Mouse (Mus musculus) embryo, embryonic 10 days (tissue): ENCODE results near the gene Dnah2.
"Not testable (repeated sequence)": the region's sequence is repeated elsewhere in the genome, so short reads cannot be mapped to it uniquely, and the experiment has no call there.

ENCODE experiments used
- DNase-seq: peaks from one replicate; pipeline ENCODE4 v3.0.0-alpha.2; 2015; ENCODE audit warnings: low spot score

Gene Dnah2

GRCm38 (mm10) chr11:69406867-69407723 is 141.8 kb downstream of the Dnah2 start:
- DNase-seq: no peak

- no peak for DNase-seq
Observed at GRCm38 (mm10) chr11:69406282-69406681, 142.6 kb downstream of the Dnah2 start.

- DNase-seq: no peak
Observed at GRCm38 (mm10) chr11:69405397-69406200, 143.3 kb downstream of the Dnah2 start.

- no peak for DNase-seq
Observed at GRCm38 (mm10) chr11:69404595-69405396, 144.1 kb downstream of the Dnah2 start.

- no peak for DNase-seq
Observed at GRCm38 (mm10) chr11:69403691-69404594, 145.0 kb downstream of the Dnah2 start.

GRCm38 (mm10) chr11:69401987-69402386 is 146.9 kb downstream of the Dnah2 start:
- no peak for DNase-seq

- peak; percentile 97 for DNase-seq
Observed at GRCm38 (mm10) chr11:69401210-69401637, 147.7 kb downstream of the Dnah2 start.

- no peak for DNase-seq
Observed at GRCm38 (mm10) chr11:69400083-69400850, 148.6 kb downstream of the Dnah2 start.

- peak; percentile 66 for DNase-seq
Observed at GRCm38 (mm10) chr11:69399201-69400082, 149.5 kb downstream of the Dnah2 start.

- DNase-seq: no peak
Observed at GRCm38 (mm10) chr11:69398486-69399200, 150.3 kb downstream of the Dnah2 start.

GRCm38 (mm10) chr11:69398059-69398458 is 150.9 kb downstream of the Dnah2 start, which contains the start of gene Tmem88:
TSS of gene Tmem88 (minus strand) at chr11:69398234.
- peak; percentile 59 for DNase-seq

- DNase-seq: peak; percentile 65
Observed at GRCm38 (mm10) chr11:69397581-69398057, 151.3 kb downstream of the Dnah2 start.

- DNase-seq: no peak
Observed at GRCm38 (mm10) chr11:69396772-69397171, 152.1 kb downstream of the Dnah2 start.

GRCm38 (mm10) chr11:69395634-69396373 is 153.1 kb downstream of the Dnah2 start:
- peak; percentile 99 for DNase-seq

GRCm38 (mm10) chr11:69395235-69395633 is 153.7 kb downstream of the Dnah2 start, which contains the start of the genes Naa38 and Cyb5d1:
TSS of gene Naa38 (plus strand) at chr11:69395487.
TSS of gene Cyb5d1 (minus strand) at chr11:69395631.
- DNase-seq: peak; percentile 94

- DNase-seq: not testable (repeated sequence)
Observed at GRCm38 (mm10) chr11:69394591-69395167, 154.2 kb downstream of the Dnah2 start.
